Mouse (Mus musculus): ENCODE measurements around the gene 4921517D22Rik.

DNA sequence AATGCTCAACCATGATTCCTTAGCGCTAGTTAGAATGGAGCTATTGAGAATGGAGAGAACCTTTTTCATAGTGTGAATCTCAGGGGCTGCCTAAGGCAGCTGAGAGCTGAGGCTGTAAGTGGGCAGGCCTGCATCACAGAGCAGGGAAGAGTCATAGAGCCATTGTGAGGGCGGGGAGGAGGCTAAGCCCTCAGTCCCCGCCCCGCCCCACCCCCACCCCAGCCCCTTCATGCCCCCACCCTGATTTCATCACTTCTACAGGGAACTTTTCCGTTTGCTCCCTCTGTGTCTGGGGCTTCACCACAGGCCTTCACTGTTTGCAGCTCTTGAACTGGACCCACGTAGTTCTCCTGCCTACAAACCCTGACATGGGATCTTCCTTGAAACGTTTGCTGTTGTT, 37.7 kb upstream of the 4921517D22Rik start, which contains the start of gene Spata31d1d:
- TF ChIP-seq MAX (IDR thresholded peaks at IDR 0.05; ENCODE audit: low read depth), result no peak
- no peak for TF ChIP-seq POLR2A (IDR thresholded peaks at IDR 0.05; ENCODE audit: insufficient read length, low read depth)
- no peak for TF ChIP-seq USF1 (IDR thresholded peaks at IDR 0.05; ENCODE audit: low read depth)
- no peak for TF ChIP-seq TCF12 (IDR thresholded peaks at IDR 0.05; ENCODE audit: insufficient read depth, poor library complexity, severe bottlenecking)
- TF ChIP-seq POLR2AphosphoS2 (IDR thresholded peaks at IDR 0.05; ENCODE audit: insufficient read length, low read depth), result no peak
- no peak for TF ChIP-seq SRF (IDR thresholded peaks at IDR 0.05; ENCODE audit: control insufficient read depth, insufficient read length, low read depth)

Measured in myocyte (in vitro differentiated cells).